Mouse (Mus musculus) spleen, adult 2 months (tissue): ENCODE measurements at regions not wholly inside any gene's neighbourhood (a gene's known extent, or its start where the extent isn't known, plus 50 kb on each side); places are given as distances from the start of the nearest gene placed in this dataset.

ENCODE experiments used
- CTCF ChIP-seq: fragments of 200-500 bp; IDR thresholded peaks from 2 replicates; pipeline ENCODE4 v1.5.1; 2011; ENCODE audit warnings: mild to moderate bottlenecking, inconsistent platforms; ENCODE audit not compliant: insufficient read depth, insufficient read length, insufficient replicate concordance; ENCODE audit errors: extremely low read depth
- POLR2A ChIP-seq: fragments of 200-500 bp; IDR thresholded peaks from 2 replicates; pipeline ENCODE4 v1.6.1; 2011; ENCODE audit warnings: low read depth, low read length, inconsistent platforms

DNA sequence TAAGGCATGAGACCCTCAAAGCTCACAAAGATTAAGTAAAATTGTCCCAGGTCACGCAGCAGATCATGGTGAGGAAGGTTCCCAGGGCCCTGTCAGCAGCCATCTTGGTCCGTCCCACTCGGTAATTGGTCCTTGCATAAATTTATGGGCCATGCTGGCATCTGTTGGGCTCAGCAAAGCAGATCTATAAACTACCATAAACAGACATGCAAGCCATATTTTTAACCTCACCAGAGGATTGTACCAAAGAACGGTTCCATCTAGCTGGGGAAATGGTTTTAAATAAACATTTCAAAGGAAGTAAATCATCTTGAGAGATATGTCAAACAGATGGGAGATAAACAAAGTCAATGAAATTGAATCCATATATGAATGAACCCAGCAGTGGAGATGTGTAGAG lies 237.1 kb upstream of the Mctp2 start:
- no peak for TF ChIP-seq CTCF
- TF ChIP-seq POLR2A = no peak
